Mouse (Mus musculus) heart, embryonic 15.5 days (tissue): Measurements from ENCODE around the gene Vmn2r83. TPM values are rescaled to one million over a fixed set of nuclear protein-coding genes. Genes with fewer than 3 reads are reported as not detected.

Experiments used
- ATAC-seq: fragments of 200-750 bp; cut with Nextera tagmentation; replicated peaks from 2 replicates; pipeline ENCODE4 v1.8.0; 2017; ENCODE audit warnings: low read depth, moderate TSS enrichment; ENCODE audit not compliant: insufficient number of reproducible peaks, insufficient read depth, low FRiP score
- H3K27ac ChIP-seq: fragments of 300-500 bp; sonication (generic); 2 replicates; pipeline ENCODE4 v1.5.1; 2015; ENCODE audit warnings: mild to moderate bottlenecking, inconsistent platforms
- H3K27me3 ChIP-seq: fragments of 300-500 bp; sonication (generic); 2 replicates; pipeline ENCODE4 v1.6.1; 2015; ENCODE audit warnings: inconsistent platforms
- H3K36me3 ChIP-seq: fragments of 300-500 bp; sonication (generic); 2 replicates; pipeline ENCODE4 v1.6.1; 2015; ENCODE audit warnings: mild to moderate bottlenecking, inconsistent platforms
- H3K4me1 ChIP-seq: fragments of 300-500 bp; sonication (generic); replicated peaks from 2 replicates; pipeline ENCODE4 v1.6.1; 2015; ENCODE audit warnings: inconsistent platforms
- H3K4me2 ChIP-seq: fragments of 300-500 bp; sonication (generic); 2 replicates; pipeline ENCODE4 v1.6.1; 2015; ENCODE audit warnings: inconsistent platforms, mild to moderate bottlenecking, moderate library complexity
- H3K4me3 ChIP-seq: fragments of 300-500 bp; sonication (generic); 2 replicates; pipeline ENCODE4 v1.5.1; 2015; ENCODE audit warnings: mild to moderate bottlenecking, inconsistent platforms
- H3K9ac ChIP-seq: fragments of 300-500 bp; sonication (generic); 2 replicates; pipeline ENCODE4 v1.6.1; 2015; ENCODE audit warnings: mild to moderate bottlenecking, inconsistent platforms
- H3K9me3 ChIP-seq: fragments of 300-500 bp; sonication (generic); replicated peaks from 2 replicates; pipeline ENCODE4 v1.6.1; 2016; ENCODE audit warnings: inconsistent platforms
- WGBS: fragments of 180-500 bp; shearing (Covaris S2); methylation state at CpG from one replicate; pipeline ENCODE4 v1.1.7; 2015; ENCODE audit warnings: mixed read lengths; 5-methylcytosine and 5-hydroxymethylcytosine counted together
- microRNA-seq: library from miRNA; unstranded; fragments of <30 nt; microRNA quantifications from one replicate; pipeline ENCODE4, GENCODE M21; 2016
- polyA plus RNA-seq: library from polyadenylated mRNA; unstranded; fragments of >200 nt; fragmentation: Nextera tagmentation; extraction: Ambion mirVana; gene quantifications from 2 replicates; pipeline ENCODE4 v1.2.1, GENCODE M21; 2015

Gene Vmn2r83
- polyA plus RNA-seq, 1 experiment from 2014 or later = not detected

- WGBS = 78% methylated on average over 3 of the region's 3 CpGs
- Histone ChIP-seq H3K9ac (no peak overlapping the region), H3K4me1 (peaks cover 6% of the 10 kb centered on the region; the same call in 1 of the 2 replicates), H3K4me3 (no peak overlapping the region), H3K9me3 (no peaks in the 10 kb centered on the region), H3K27ac (no peak overlapping the region), H3K4me2 (no peak overlapping the region), H3K36me3 (peaks cover 35% of the 10 kb centered on the region), H3K27me3 (no peaks in the 10 kb centered on the region)
- ATAC-seq = no peak
Measured at GRCm38 (mm10) chr10:79538323-79538722, 69.8 kb downstream of the Vmn2r83 start.

DNA sequence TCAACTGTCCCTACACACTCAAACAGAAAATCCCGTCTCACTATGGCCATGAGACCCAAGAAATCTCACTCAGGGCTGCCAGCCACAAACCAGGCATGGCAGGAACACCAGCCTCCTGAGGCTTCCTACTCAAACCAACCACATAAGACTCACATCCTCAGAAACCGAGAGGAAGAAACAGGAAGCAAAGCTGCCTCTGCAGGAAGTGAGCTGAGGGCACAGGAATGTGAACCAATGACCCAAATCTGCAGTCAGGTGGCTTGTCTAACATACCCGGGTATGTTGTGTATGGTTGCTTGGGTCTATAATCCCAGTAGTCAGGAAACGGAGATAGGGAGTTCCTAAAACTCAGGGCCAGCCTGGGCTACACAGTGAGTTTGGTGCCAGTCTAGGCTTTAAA is 70.3 kb downstream of the Vmn2r83 start:
- Histone ChIP-seq H3K4me2 (no peak overlapping the region), H3K36me3 (peaks cover 41% of the 10 kb centered on the region), H3K27ac (no peak overlapping the region), H3K4me1 (0 out of 2 replicates have a peak, but pooled peaks cover 4% of the 10 kb centered on the region), H3K4me3 (no peak overlapping the region), H3K27me3 (no peaks in the 10 kb centered on the region), H3K9ac (no peak overlapping the region), H3K9me3 (no peaks in the 10 kb centered on the region)
- 50% methylated on average over 4 of the region's 4 CpGs for WGBS
- no peak for ATAC-seq

GRCm38 (mm10) chr10:79539701-79540495 is 71.4 kb downstream of the Vmn2r83 start:
- Histone ChIP-seq H3K27me3 (no peaks in the 10 kb centered on the region), H3K9ac (no peak overlapping the region), H3K4me2 (no peak overlapping the region), H3K36me3 (peaks cover 49% of the 10 kb centered on the region), H3K4me3 (no peak overlapping the region), H3K4me1 (0 out of 2 replicates have a peak, but pooled peaks cover 7% of the 10 kb centered on the region), H3K9me3 (no peaks in the 10 kb centered on the region), H3K27ac (no peak overlapping the region)
- WGBS = 92% methylated on average over 16 of the region's 16 CpGs
- ATAC-seq = no peak

- Histone ChIP-seq H3K27me3 (no peaks in the 10 kb centered on the region), H3K4me1 (0 out of 2 replicates have a peak, but pooled peaks cover 7% of the 10 kb centered on the region), H3K9ac (no peak overlapping the region), H3K9me3 (no peaks in the 10 kb centered on the region), H3K36me3 (peaks cover 56% of the 10 kb centered on the region), H3K4me2 (no peak overlapping the region), H3K4me3 (no peak overlapping the region), H3K27ac (no peak overlapping the region)
- no peak for ATAC-seq
- 93% methylated on average over 11 of the region's 11 CpGs for WGBS
Measured at GRCm38 (mm10) chr10:79540746-79541145, 72.2 kb downstream of the Vmn2r83 start.

GRCm38 (mm10) chr10:79541522-79541921 is 73.0 kb downstream of the Vmn2r83 start:
- WGBS = 82% methylated on average over 15 of the region's 15 CpGs
- H3K36me3 ChIP-seq = peaks cover 62% of the 10 kb centered on the region
- ATAC-seq = no peak
- H3K4me1 ChIP-seq = 0 out of 2 replicates have a peak, but pooled peaks cover 7% of the 10 kb centered on the region
- no peak overlapping the region for H3K4me3 ChIP-seq
- H3K9ac ChIP-seq = no peak overlapping the region
- no peaks in the 10 kb centered on the region for H3K27me3 ChIP-seq
- no peak overlapping the region for H3K27ac ChIP-seq
- no peaks in the 10 kb centered on the region for H3K9me3 ChIP-seq
- no peak overlapping the region for H3K4me2 ChIP-seq

GRCm38 (mm10) chr10:79542171-79542570 is 73.6 kb downstream of the Vmn2r83 start:
- no peak for ATAC-seq
- 89% methylated on average over 11 of the region's 11 CpGs for WGBS

More at GRCm38 (mm10) chr10:79542171-79542570, 73.6 kb downstream of the Vmn2r83 start:
- Histone ChIP-seq H3K4me3 (no peak overlapping the region), H3K4me1 (0 out of 2 replicates have a peak, but pooled peaks cover 7% of the 10 kb centered on the region), H3K9me3 (no peaks in the 10 kb centered on the region), H3K4me2 (no peak overlapping the region), H3K27ac (no peak overlapping the region), H3K27me3 (no peaks in the 10 kb centered on the region), H3K36me3 (peaks cover 68% of the 10 kb centered on the region), H3K9ac (no peak overlapping the region)

Small RNA genes within 50 kb of the gene (microRNA-seq; reads per million reads assigned to microRNA genes)
- not detected for gene Mir6909

Other genes with a start within 250 kb of the Vmn2r83 start
- gene Vmn2r81, start 221.0 kb upstream of the Vmn2r83 start, polyA plus RNA-seq = not detected in 2 replicates
- gene Vmn2r82, start 112.2 kb upstream of the Vmn2r83 start, polyA plus RNA-seq = not detected in 2 replicates
- 7.9 and 10.9 TPM in 2 replicates for gene Plpp2, start 65.1 kb downstream of the Vmn2r83 start, polyA plus RNA-seq
- gene Mier2, start 86.5 kb downstream of the Vmn2r83 start, polyA plus RNA-seq = 21.7 and 32.9 TPM in 2 replicates
- not detected in 2 replicates for gene Theg, start 118.6 kb downstream of the Vmn2r83 start, polyA plus RNA-seq
- gene C2cd4c, start 145.3 kb downstream of the Vmn2r83 start, polyA plus RNA-seq = not detected in 2 replicates
- 2.0 and 3.9 TPM in 2 replicates for gene Shc2, start 169.2 kb downstream of the Vmn2r83 start, polyA plus RNA-seq
- gene Odf3l2, start 177.0 kb downstream of the Vmn2r83 start, polyA plus RNA-seq = not detected in 2 replicates
- 1.4 and 1.9 TPM in 2 replicates for gene Madcam1, start 195.8 kb downstream of the Vmn2r83 start, polyA plus RNA-seq
- 39.5 and 46.8 TPM in 2 replicates for gene Tpgs1, start 200.6 kb downstream of the Vmn2r83 start, polyA plus RNA-seq
- gene Cdc34, start 213.5 kb downstream of the Vmn2r83 start, polyA plus RNA-seq = 86.7 and 98.4 TPM in 2 replicates
- 1.1 TPM in 2 replicates for gene Gzmm, start 220.3 kb downstream of the Vmn2r83 start, polyA plus RNA-seq
- gene Bsg, start 235.8 kb downstream of the Vmn2r83 start, polyA plus RNA-seq = 998 and 1,017 TPM in 2 replicates
- gene Hcn2, start 247.9 kb downstream of the Vmn2r83 start, polyA plus RNA-seq = 0.08 and 0.09 TPM in 2 replicates